Mouse (Mus musculus) brain, adult 2 months (tissue): ENCODE results near the gene Rnf130.

Experiments
- DNase-seq: peaks from one replicate; pipeline ENCODE4 v3.0.0; 2011; ENCODE audit warnings: low read depth, low spot score

Rnf130 gene

GRCm38 (mm10) chr11:50024833-50025720, at the start of gene Rnf130:
Rnf130 (plus strand) TSS chr11:50025346.
- DNase-seq = peak; percentile 97

- DNase-seq = no peak
Observed at GRCm38 (mm10) chr11:49977963-49978568, 47.1 kb upstream of the Rnf130 start.

- no peak for DNase-seq
Observed at GRCm38 (mm10) chr11:49978935-49979334, 46.2 kb upstream of the Rnf130 start.

GRCm38 (mm10) chr11:49980681-49981235, 44.4 kb upstream of the Rnf130 start:
- no peak for DNase-seq

- peak; percentile 53 for DNase-seq
Observed at GRCm38 (mm10) chr11:49981321-49981963, 43.7 kb upstream of the Rnf130 start.

- no peak for DNase-seq
Observed at GRCm38 (mm10) chr11:49982094-49982493, 43.1 kb upstream of the Rnf130 start.

GRCm38 (mm10) chr11:49982881-49983280, 42.3 kb upstream of the Rnf130 start:
- no peak for DNase-seq

GRCm38 (mm10) chr11:49983875-49984552, 41.1 kb upstream of the Rnf130 start:
- DNase-seq = no peak

GRCm38 (mm10) chr11:49985009-49985408, 40.1 kb upstream of the Rnf130 start:
- no peak for DNase-seq

GRCm38 (mm10) chr11:49986277-49987036, 38.7 kb upstream of the Rnf130 start:
- peak; percentile 82 for DNase-seq

- no peak for DNase-seq
Observed at GRCm38 (mm10) chr11:49994536-49994935, 30.6 kb upstream of the Rnf130 start.

GRCm38 (mm10) chr11:49996398-49996797, 28.7 kb upstream of the Rnf130 start:
- DNase-seq = no peak

GRCm38 (mm10) chr11:49997321-49997720, 27.8 kb upstream of the Rnf130 start:
- DNase-seq = peak; percentile 47

- no peak for DNase-seq
Observed at GRCm38 (mm10) chr11:50002853-50003252, 22.3 kb upstream of the Rnf130 start.

GRCm38 (mm10) chr11:50007776-50008175, 17.4 kb upstream of the Rnf130 start:
- DNase-seq = no peak

- DNase-seq = no peak
Observed at GRCm38 (mm10) chr11:50008231-50008630, 16.9 kb upstream of the Rnf130 start.

GRCm38 (mm10) chr11:50013016-50013415, 12.1 kb upstream of the Rnf130 start:
- DNase-seq = no peak

GRCm38 (mm10) chr11:50016503-50016902, 8.6 kb upstream of the Rnf130 start:
- DNase-seq = peak; percentile 30

GRCm38 (mm10) chr11:50017511-50017910, 7.6 kb upstream of the Rnf130 start:
- no peak for DNase-seq

GRCm38 (mm10) chr11:50018848-50019247, 6.3 kb upstream of the Rnf130 start:
- no peak for DNase-seq

GRCm38 (mm10) chr11:50022085-50022484, 3.1 kb upstream of the Rnf130 start:
- no peak for DNase-seq
